Mouse (Mus musculus) midbrain, embryonic 13.5 days (tissue): ENCODE data around the gene Prkcb. TPM values are rescaled to one million over a fixed set of nuclear protein-coding genes. Genes with fewer than 3 reads are reported as not detected.
A peak's percentile ranks its signal among the peaks of the same experiment; 100 is the strongest.

Experiments used
- ATAC-seq: fragments of 200-750 bp; cut with Nextera tagmentation; 2 replicates; pipeline ENCODE4 v1.8.0; 2017; ENCODE audit warnings: mild to moderate bottlenecking, moderate TSS enrichment, moderate library complexity
- H3K27ac ChIP-seq: fragments of 300-500 bp; sonication (generic); 2 replicates; pipeline ENCODE4 v1.5.1; 2015; ENCODE audit warnings: inconsistent platforms, mild to moderate bottlenecking, moderate library complexity
- H3K27me3 ChIP-seq: fragments of 300-500 bp; sonication (generic); 2 replicates; pipeline ENCODE4 v1.6.1; 2015; ENCODE audit warnings: mild to moderate bottlenecking, inconsistent platforms
- H3K36me3 ChIP-seq: fragments of 300-500 bp; sonication (generic); 2 replicates; pipeline ENCODE4 v1.6.1; 2015; ENCODE audit warnings: mild to moderate bottlenecking, inconsistent platforms
- H3K4me1 ChIP-seq: fragments of 300-500 bp; sonication (generic); replicated peaks from 2 replicates; pipeline ENCODE4 v1.6.1; 2015; ENCODE audit warnings: inconsistent platforms
- H3K4me2 ChIP-seq: fragments of 300-500 bp; sonication (generic); replicated peaks from 2 replicates; pipeline ENCODE4 v1.6.1; 2015; ENCODE audit warnings: moderate library complexity, mild to moderate bottlenecking, inconsistent platforms
- H3K4me3 ChIP-seq: fragments of 300-500 bp; sonication (generic); replicated peaks from 2 replicates; pipeline ENCODE4 v1.5.1; 2015; ENCODE audit warnings: mild to moderate bottlenecking, inconsistent platforms
- H3K9ac ChIP-seq: fragments of 300-500 bp; sonication (generic); replicated peaks from 2 replicates; pipeline ENCODE4 v1.6.1; 2015; ENCODE audit warnings: mild to moderate bottlenecking, inconsistent platforms
- H3K9me3 ChIP-seq: fragments of 300-500 bp; sonication (generic); 2 replicates; pipeline ENCODE4 v1.6.1; 2016; ENCODE audit warnings: mild to moderate bottlenecking, inconsistent platforms
- WGBS: fragments of 180-500 bp; shearing (Covaris S2); methylation state at CpG from one replicate; pipeline ENCODE4 v1.1.7; 2015; 5-methylcytosine and 5-hydroxymethylcytosine counted together
- polyA plus RNA-seq: library from polyadenylated mRNA; unstranded; fragments of >200 nt; fragmentation: Nextera tagmentation; extraction: Ambion mirVana; gene quantifications from 2 replicates; pipeline ENCODE4 v1.2.1, GENCODE M21; 2015

Prkcb gene
- polyA plus RNA-seq, 1 experiment from 2014 or later, result 46.4 TPM

GRCm38 (mm10) chr7:122596596-122597170 lies 308.1 kb downstream of the Prkcb start:
- no peak overlapping the region for H3K4me3 ChIP-seq
- no peak for ATAC-seq
- H3K9ac ChIP-seq, result no peak overlapping the region
- peaks cover 12% of the 10 kb centered on the region for H3K4me1 ChIP-seq
- no peaks in the 10 kb centered on the region for H3K9me3 ChIP-seq
- H3K27ac ChIP-seq, result no peak overlapping the region
- 76% methylated on average over 9 of the region's 9 CpGs for WGBS
- no peak overlapping the region for H3K4me2 ChIP-seq
- no peaks in the 10 kb centered on the region for H3K27me3 ChIP-seq
- no peaks in the 10 kb centered on the region for H3K36me3 ChIP-seq

- ATAC-seq, result no peak
- 72% methylated on average over 7 of the region's 7 CpGs for WGBS
- H3K9ac ChIP-seq, result no peak overlapping the region
Measured at GRCm38 (mm10) chr7:122597313-122597712, 308.8 kb downstream of the Prkcb start.

GRCm38 (mm10) chr7:122600856-122601255 lies 312.3 kb downstream of the Prkcb start:
- H3K4me3 ChIP-seq, result no peak overlapping the region
- ATAC-seq, result peak; percentile 43; the same call in 1 of the 2 replicates
- H3K4me1 ChIP-seq, result peaks cover 12% of the 10 kb centered on the region
- no peaks in the 10 kb centered on the region for H3K36me3 ChIP-seq
- H3K9me3 ChIP-seq, result no peaks in the 10 kb centered on the region
- no peak overlapping the region for H3K4me2 ChIP-seq
- H3K27me3 ChIP-seq, result no peaks in the 10 kb centered on the region
- WGBS, result 61% methylated on average over 7 of the region's 7 CpGs
- no peak overlapping the region for H3K9ac ChIP-seq
- H3K27ac ChIP-seq, result 0 out of 2 replicates have a peak overlapping the region, but pooled peaks have one; percentile 11

More at GRCm38 (mm10) chr7:122597313-122597712, 308.8 kb downstream of the Prkcb start:
- no peak overlapping the region for H3K4me3 ChIP-seq
- no peaks in the 10 kb centered on the region for H3K9me3 ChIP-seq
- no peaks in the 10 kb centered on the region for H3K36me3 ChIP-seq
- no peaks in the 10 kb centered on the region for H3K27me3 ChIP-seq
- H3K4me1 ChIP-seq, result peaks cover 12% of the 10 kb centered on the region
- no peak overlapping the region for H3K4me2 ChIP-seq
- no peak overlapping the region for H3K27ac ChIP-seq

GRCm38 (mm10) chr7:122605066-122605465 lies 316.5 kb downstream of the Prkcb start:
- Histone ChIP-seq H3K9ac (no peak overlapping the region), H3K4me2 (no peak overlapping the region), H3K36me3 (no peaks in the 10 kb centered on the region), H3K27ac (no peak overlapping the region), H3K9me3 (no peaks in the 10 kb centered on the region), H3K4me1 (peaks cover 9% of the 10 kb centered on the region), H3K27me3 (no peaks in the 10 kb centered on the region), H3K4me3 (no peak overlapping the region)
- WGBS, result 90% methylated on average over 5 of the region's 5 CpGs
- no peak for ATAC-seq

- no peak overlapping the region for H3K9ac ChIP-seq
- WGBS, result 82% methylated on average over 4 of the region's 4 CpGs
Measured at GRCm38 (mm10) chr7:122609420-122609819, 320.9 kb downstream of the Prkcb start.

GRCm38 (mm10) chr7:122610161-122610560 lies 321.6 kb downstream of the Prkcb start:
- Histone ChIP-seq H3K27me3 (no peaks in the 10 kb centered on the region), H3K27ac (no peak overlapping the region), H3K4me3 (no peak overlapping the region), H3K9ac (no peak overlapping the region), H3K9me3 (no peaks in the 10 kb centered on the region), H3K4me1 (no peaks in the 10 kb centered on the region), H3K36me3 (no peaks in the 10 kb centered on the region), H3K4me2 (no peak overlapping the region)
- ATAC-seq, result no peak
- WGBS, result 80% methylated on average over 7 of the region's 7 CpGs

More at GRCm38 (mm10) chr7:122609420-122609819, 320.9 kb downstream of the Prkcb start:
- Histone ChIP-seq H3K9me3 (no peaks in the 10 kb centered on the region), H3K27me3 (no peaks in the 10 kb centered on the region), H3K36me3 (no peaks in the 10 kb centered on the region), H3K27ac (no peak overlapping the region), H3K4me3 (no peak overlapping the region), H3K4me2 (no peak overlapping the region), H3K4me1 (no peaks in the 10 kb centered on the region)
- ATAC-seq, result no peak

GRCm38 (mm10) chr7:122613876-122614275 lies 325.3 kb downstream of the Prkcb start:
- H3K27me3 ChIP-seq, result no peaks in the 10 kb centered on the region
- 89% methylated on average over 4 of the region's 4 CpGs for WGBS
- ATAC-seq, result no peak
- H3K9me3 ChIP-seq, result no peaks in the 10 kb centered on the region
- no peak overlapping the region for H3K4me3 ChIP-seq
- H3K27ac ChIP-seq, result no peak overlapping the region
- no peaks in the 10 kb centered on the region for H3K4me1 ChIP-seq
- H3K4me2 ChIP-seq, result no peak overlapping the region
- H3K9ac ChIP-seq, result no peak overlapping the region
- no peaks in the 10 kb centered on the region for H3K36me3 ChIP-seq

- peak overlapping the region; percentile 70 for H3K27ac ChIP-seq
Measured at GRCm38 (mm10) chr7:122622125-122622774, 333.7 kb downstream of the Prkcb start.

GRCm38 (mm10) chr7:122623753-122624152 lies 335.2 kb downstream of the Prkcb start:
- 78% methylated on average over 1 of the region's 1 CpGs for WGBS
- no peaks in the 10 kb centered on the region for H3K36me3 ChIP-seq
- H3K4me3 ChIP-seq, result no peak overlapping the region
- ATAC-seq, result no peak
- no peaks in the 10 kb centered on the region for H3K27me3 ChIP-seq
- H3K4me2 ChIP-seq, result no peak overlapping the region
- no peak overlapping the region for H3K27ac ChIP-seq
- no peaks in the 10 kb centered on the region for H3K9me3 ChIP-seq
- H3K9ac ChIP-seq, result no peak overlapping the region
- H3K4me1 ChIP-seq, result peaks cover 18% of the 10 kb centered on the region

More at GRCm38 (mm10) chr7:122622125-122622774, 333.7 kb downstream of the Prkcb start:
- H3K4me3 ChIP-seq, result no peak overlapping the region
- H3K9me3 ChIP-seq, result no peaks in the 10 kb centered on the region
- WGBS, result 7% methylated on average over 9 of the region's 9 CpGs
- ATAC-seq, result peak; percentile 94
- H3K4me1 ChIP-seq, result peaks cover 18% of the 10 kb centered on the region
- no peak overlapping the region for H3K9ac ChIP-seq
- no peaks in the 10 kb centered on the region for H3K36me3 ChIP-seq
- no peaks in the 10 kb centered on the region for H3K27me3 ChIP-seq
- peak overlapping the region; percentile 22 for H3K4me2 ChIP-seq

- H3K4me3 ChIP-seq, result no peak overlapping the region
- H3K4me2 ChIP-seq, result no peak overlapping the region
- no peak overlapping the region for H3K9ac ChIP-seq
- H3K27me3 ChIP-seq, result no peaks in the 10 kb centered on the region
- H3K27ac ChIP-seq, result no peak overlapping the region
- no peaks in the 10 kb centered on the region for H3K9me3 ChIP-seq
- WGBS, result 92% methylated on average over 5 of the region's 5 CpGs
- peaks cover 4% of the 10 kb centered on the region for H3K4me1 ChIP-seq
- no peaks in the 10 kb centered on the region for H3K36me3 ChIP-seq
- ATAC-seq, result no peak
Measured at GRCm38 (mm10) chr7:122628050-122628449, 339.5 kb downstream of the Prkcb start.

- 94% methylated on average over 2 of the region's 2 CpGs for WGBS
- no peaks in the 10 kb centered on the region for H3K9me3 ChIP-seq
- H3K27ac ChIP-seq, result no peak overlapping the region
- no peaks in the 10 kb centered on the region for H3K4me1 ChIP-seq
- H3K4me2 ChIP-seq, result no peak overlapping the region
- no peak overlapping the region for H3K9ac ChIP-seq
- no peaks in the 10 kb centered on the region for H3K36me3 ChIP-seq
- H3K27me3 ChIP-seq, result no peaks in the 10 kb centered on the region
- no peak overlapping the region for H3K4me3 ChIP-seq
- ATAC-seq, result no peak
Measured at GRCm38 (mm10) chr7:122630386-122630785, 341.8 kb downstream of the Prkcb start.

GRCm38 (mm10) chr7:122631151-122631550 lies 342.6 kb downstream of the Prkcb start:
- 74% methylated on average over 3 of the region's 3 CpGs for WGBS
- H3K4me2 ChIP-seq, result no peak overlapping the region
- no peaks in the 10 kb centered on the region for H3K36me3 ChIP-seq
- no peak overlapping the region for H3K27ac ChIP-seq
- H3K4me3 ChIP-seq, result no peak overlapping the region
- H3K4me1 ChIP-seq, result no peaks in the 10 kb centered on the region
- ATAC-seq, result no peak
- no peak overlapping the region for H3K9ac ChIP-seq
- H3K9me3 ChIP-seq, result no peaks in the 10 kb centered on the region
- no peaks in the 10 kb centered on the region for H3K27me3 ChIP-seq
